Mouse (Mus musculus) heart, postnatal 0 days (tissue): ENCODE measurements around the gene Gng10. TPM values are rescaled to one million over a fixed set of nuclear protein-coding genes. Genes with fewer than 3 reads are reported as not detected.

ENCODE experiments used
- ATAC-seq: fragments of 200-750 bp; cut with Nextera tagmentation; 2 replicates; pipeline ENCODE4 v1.8.0; 2017; ENCODE audit warnings: low read depth, moderate number of reproducible peaks, moderate library complexity; ENCODE audit not compliant: insufficient read depth
- DNase-seq: peaks from one replicate; pipeline ENCODE4 v3.0.0-alpha.2; 2016; ENCODE audit warnings: low spot score
- H3K27ac ChIP-seq: fragments of 300-500 bp; sonication (generic); 2 replicates; pipeline ENCODE4 v1.5.1; 2014; ENCODE audit warnings: low read depth, mild to moderate bottlenecking
- H3K27me3 ChIP-seq: fragments of 300-500 bp; sonication (generic); 2 replicates; pipeline ENCODE4 v1.6.1; 2014; ENCODE audit warnings: low read length, mixed read lengths; ENCODE audit not compliant: control insufficient read depth, insufficient read depth
- H3K36me3 ChIP-seq: fragments of 300-500 bp; sonication (generic); replicated peaks from 2 replicates; pipeline ENCODE4 v1.6.1; 2014; ENCODE audit warnings: low read length, mixed read lengths; ENCODE audit not compliant: control insufficient read depth, insufficient read depth
- H3K4me1 ChIP-seq: fragments of 300-500 bp; sonication (generic); 2 replicates; pipeline ENCODE4 v1.6.1; 2014; ENCODE audit warnings: antibody characterized with exemption; ENCODE audit not compliant: control insufficient read depth, insufficient read depth
- H3K4me2 ChIP-seq: fragments of 300-500 bp; sonication (generic); 2 replicates; pipeline ENCODE4 v1.6.1; 2014; ENCODE audit warnings: low read depth, mild to moderate bottlenecking, low read length, moderate library complexity
- H3K4me3 ChIP-seq: fragments of 300-500 bp; sonication (generic); 2 replicates; pipeline ENCODE4 v1.5.1; 2014; ENCODE audit warnings: low read depth, low read length
- H3K9ac ChIP-seq: fragments of 300-500 bp; sonication (generic); replicated peaks from 2 replicates; pipeline ENCODE4 v1.6.1; 2014; ENCODE audit warnings: low read depth, low read length, mixed read lengths
- H3K9me3 ChIP-seq: fragments of 300-500 bp; sonication (generic); replicated peaks from 2 replicates; pipeline ENCODE4 v1.6.1; 2016; ENCODE audit warnings: low read length; ENCODE audit not compliant: control insufficient read depth
- CTCF ChIP-seq: IDR thresholded peaks from 2 replicates; pipeline ENCODE4 v1.5.1; 2016; ENCODE audit warnings: antibody characterized with exemption, control low read depth, low read depth
- EP300 ChIP-seq: IDR thresholded peaks from 2 replicates; pipeline ENCODE4 v1.6.1; 2016; ENCODE audit warnings: antibody characterized with exemption, low read depth
- WGBS: fragments of 180-500 bp; shearing (Covaris S2); extraction: QIAGEN DNeasy Blood & Tissue Kit; methylation state at CpG from one replicate; pipeline ENCODE4 v1.1.7; 2014; 5-methylcytosine and 5-hydroxymethylcytosine counted together
- polyA plus RNA-seq: library from polyadenylated mRNA; unstranded; fragments of >200 nt; fragmentation: Nextera tagmentation; extraction: Ambion mirVana; gene quantifications from 2 replicates; pipeline ENCODE4 v1.2.1, GENCODE M21; 2015
- total RNA-seq: library from RNA; depleted of rRNA; stranded (reverse); fragments of >200 nt; gene quantifications from 2 replicates; pipeline ENCODE4 v1.2.3, GENCODE M21; 2014; ENCODE audit warnings: low replicate concordance; rRNA removed

The Gng10 gene
- total and polyA plus RNA-seq, 2 experiments from 2014 or later, result 34.2 to 41.3 TPM

GRCm38 (mm10) chr4:59057929-59058328, 23.0 kb downstream of the Gng10 start:
- DNase-seq (no peak), ATAC-seq (no peak)
- no peak overlapping the region for H3K4me2 ChIP-seq
- no peaks in the 10 kb centered on the region for H3K9me3 ChIP-seq
- no peaks in the 10 kb centered on the region for H3K27me3 ChIP-seq
- no peak overlapping the region for H3K27ac ChIP-seq
- no peak overlapping the region for H3K9ac ChIP-seq
- no peak overlapping the region for H3K4me3 ChIP-seq
- H3K36me3 ChIP-seq, result no peaks in the 10 kb centered on the region
- TF ChIP-seq CTCF, result no peak
- no peaks in the 10 kb centered on the region for H3K4me1 ChIP-seq
- 80% methylated on average over 3 of the region's 3 CpGs for WGBS

- H3K4me1 ChIP-seq, result no peaks in the 10 kb centered on the region
- TF ChIP-seq EP300, result no peak
- TF ChIP-seq CTCF, result no peak
- no peak overlapping the region for H3K9ac ChIP-seq
- H3K27me3 ChIP-seq, result no peaks in the 10 kb centered on the region
- ATAC-seq (no peak), DNase-seq (no peak)
- H3K36me3 ChIP-seq, result no peaks in the 10 kb centered on the region
- no peaks in the 10 kb centered on the region for H3K9me3 ChIP-seq
- no peak overlapping the region for H3K4me3 ChIP-seq
- no peak overlapping the region for H3K4me2 ChIP-seq
- WGBS, result 77% methylated on average over 12 of the region's 12 CpGs
- no peak overlapping the region for H3K27ac ChIP-seq
Observed at GRCm38 (mm10) chr4:59062526-59062925, 27.6 kb downstream of the Gng10 start.

- H3K4me3 ChIP-seq, result no peak overlapping the region
- ATAC-seq (no peak), DNase-seq (no peak)
- TF ChIP-seq CTCF (no peak), EP300 (no peak)
- no peak overlapping the region for H3K4me2 ChIP-seq
- no peak overlapping the region for H3K9ac ChIP-seq
- no peaks in the 10 kb centered on the region for H3K36me3 ChIP-seq
- no peaks in the 10 kb centered on the region for H3K27me3 ChIP-seq
- H3K9me3 ChIP-seq, result no peaks in the 10 kb centered on the region
- WGBS, result 46% methylated on average over 3 of the region's 3 CpGs
- no peak overlapping the region for H3K27ac ChIP-seq
- no peaks in the 10 kb centered on the region for H3K4me1 ChIP-seq
Observed at GRCm38 (mm10) chr4:59069276-59069675, 34.4 kb downstream of the Gng10 start.

- H3K4me3 ChIP-seq, result no peak overlapping the region
- H3K4me2 ChIP-seq, result no peak overlapping the region
- H3K9ac ChIP-seq, result no peak overlapping the region
- TF ChIP-seq CTCF, result no peak
- no peak for TF ChIP-seq EP300
- no peaks in the 10 kb centered on the region for H3K27me3 ChIP-seq
- ATAC-seq (no peak), DNase-seq (no peak)
- no peaks in the 10 kb centered on the region for H3K9me3 ChIP-seq
- 76% methylated on average over 2 of the region's 2 CpGs for WGBS
- no peaks in the 10 kb centered on the region for H3K36me3 ChIP-seq
- H3K4me1 ChIP-seq, result no peaks in the 10 kb centered on the region
- no peak overlapping the region for H3K27ac ChIP-seq
Observed at GRCm38 (mm10) chr4:59083430-59083829, 48.5 kb downstream of the Gng10 start.

GRCm38 (mm10) chr4:59089391-59089790, 54.5 kb downstream of the Gng10 start:
- H3K36me3 ChIP-seq, result no peaks in the 10 kb centered on the region
- no peak overlapping the region for H3K27ac ChIP-seq
- H3K9me3 ChIP-seq, result no peaks in the 10 kb centered on the region
- H3K4me3 ChIP-seq, result no peak overlapping the region
- 11% methylated on average over 1 of the region's 1 CpGs for WGBS
- H3K4me2 ChIP-seq, result no peak overlapping the region
- H3K9ac ChIP-seq, result no peak overlapping the region
- ATAC-seq, result no peak
- peak; percentile 9 for DNase-seq
- H3K4me1 ChIP-seq, result peaks cover 14% of the 10 kb centered on the region; the same call in 1 of the 2 replicates
- no peaks in the 10 kb centered on the region for H3K27me3 ChIP-seq
- TF ChIP-seq CTCF, result no peak
- no peak for TF ChIP-seq EP300

Other genes starting within 250 kb of the Gng10 start
- gene Olfr267, start 247.4 kb upstream of the Gng10 start, total RNA-seq, result not detected in 2 replicates
- gene Olfr267, start 247.4 kb upstream of the Gng10 start, polyA plus RNA-seq, result 0.04 TPM in 1 of 2 replicates, not detected in the other
- gene Ecpas, start 122.3 kb upstream of the Gng10 start, total RNA-seq, result 38.0 and 62.9 TPM in 2 replicates
- 21.5 and 26.7 TPM in 2 replicates for gene Ecpas, start 122.3 kb upstream of the Gng10 start, polyA plus RNA-seq
- gene Zkscan16, start 91.5 kb upstream of the Gng10 start, total RNA-seq, result not detected in 2 replicates
- 0.05 TPM in 1 of 2 replicates, not detected in the other for gene Zkscan16, start 91.5 kb upstream of the Gng10 start, polyA plus RNA-seq
- gene Ptgr1, start 48.0 kb upstream of the Gng10 start, total RNA-seq, result 6.5 and 8.6 TPM in 2 replicates
- gene Ptgr1, start 48.0 kb upstream of the Gng10 start, polyA plus RNA-seq, result 6.9 and 8.1 TPM in 2 replicates
- 5.1 and 5.3 TPM in 2 replicates for gene Dnajc25, start 40.0 kb upstream of the Gng10 start, total RNA-seq
- 12.4 and 14.4 TPM in 2 replicates for gene Dnajc25, start 40.0 kb upstream of the Gng10 start, polyA plus RNA-seq
- not detected in 2 replicates for gene Gm20503, start 31.9 kb upstream of the Gng10 start, total RNA-seq
- gene Gm20503, start 31.9 kb upstream of the Gng10 start, polyA plus RNA-seq, result 19.8 TPM in 2 replicates
- not detected in 2 replicates for gene AI481877, start 103.9 kb downstream of the Gng10 start, total RNA-seq
- gene AI481877, start 103.9 kb downstream of the Gng10 start, polyA plus RNA-seq, result not detected in 2 replicates
- 19.2 and 35.3 TPM in 2 replicates for gene Ugcg, start 154.2 kb downstream of the Gng10 start, total RNA-seq
- gene Ugcg, start 154.2 kb downstream of the Gng10 start, polyA plus RNA-seq, result 6.2 TPM in 2 replicates